Mouse (Mus musculus) T-helper 1 cell (primary cell): ENCODE results near the gene Dbt.

Experiments
- in situ Hi-C: fragments of 300-600 bp; cut with MboI, MseI; formaldehyde crosslinking; loops from one replicate; pipeline ENCODE4 v1.15.1; 2025; ENCODE audit warnings: high pct_unique_total_duplicates

Dbt gene

DNA sequence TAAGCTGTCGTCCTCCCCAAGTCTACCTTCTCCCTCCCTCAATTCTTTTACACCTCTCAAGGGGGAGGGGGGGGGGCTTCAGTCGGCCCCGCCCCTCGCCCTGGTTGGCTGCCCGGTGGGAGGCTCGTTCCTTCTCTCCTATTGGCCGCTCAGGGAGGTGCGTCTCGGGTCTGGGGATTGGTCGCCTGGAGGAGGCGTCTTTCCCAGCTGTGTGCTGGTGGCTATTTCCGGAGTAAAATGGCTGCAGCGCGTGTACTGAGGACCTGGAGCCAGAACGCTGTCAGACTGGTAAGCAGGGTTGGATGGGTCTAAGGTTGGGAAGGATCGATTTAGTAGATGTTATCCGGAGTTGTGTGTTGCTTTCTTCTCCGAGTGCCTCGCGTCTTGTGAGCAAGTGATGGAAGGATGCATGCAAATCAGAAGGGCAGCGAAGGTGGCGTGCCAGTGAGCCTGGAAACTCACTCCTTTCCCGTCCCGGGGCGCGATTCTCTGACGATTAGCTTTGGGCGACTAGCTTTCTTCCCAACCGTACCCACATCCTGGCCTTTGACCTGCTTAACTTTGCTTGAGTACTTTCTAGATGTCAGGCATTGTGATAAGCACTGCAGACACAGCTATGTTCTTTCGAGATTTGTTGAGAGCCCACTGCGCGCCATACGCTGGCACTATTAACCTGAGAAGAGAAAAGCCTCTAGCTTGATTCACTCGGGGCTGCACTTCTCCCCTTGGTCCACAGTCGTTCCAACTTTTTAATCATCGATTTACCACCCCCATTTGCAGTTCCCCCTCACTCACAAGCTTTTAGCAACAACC lies at the start of gene Dbt:
TSS of gene Dbt (plus strand) at position 167 of the 813 bp plus-strand sequence.
- in situ Hi-C loops: no loop called here

DNA sequence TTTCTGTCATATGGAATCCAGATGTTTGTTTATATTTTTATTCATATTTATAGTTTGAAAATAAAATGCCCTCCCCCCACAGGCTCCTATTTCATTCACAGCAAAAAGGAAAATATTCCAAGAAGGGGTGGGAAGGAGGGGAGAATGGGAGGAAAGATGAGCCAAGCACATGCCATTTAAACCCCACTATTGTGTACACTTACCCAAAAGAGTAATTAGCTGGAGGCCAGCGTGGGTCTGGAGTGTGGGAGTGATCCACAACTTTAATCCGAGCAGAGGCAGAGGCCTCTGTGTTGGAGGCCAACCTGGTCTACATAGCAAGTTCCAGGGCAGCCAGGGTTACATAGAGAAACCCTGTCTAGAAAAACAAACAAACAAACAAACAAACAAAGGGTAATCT lies 48.6 kb upstream of the Dbt start:
- in situ Hi-C loops: no loop called here

DNA sequence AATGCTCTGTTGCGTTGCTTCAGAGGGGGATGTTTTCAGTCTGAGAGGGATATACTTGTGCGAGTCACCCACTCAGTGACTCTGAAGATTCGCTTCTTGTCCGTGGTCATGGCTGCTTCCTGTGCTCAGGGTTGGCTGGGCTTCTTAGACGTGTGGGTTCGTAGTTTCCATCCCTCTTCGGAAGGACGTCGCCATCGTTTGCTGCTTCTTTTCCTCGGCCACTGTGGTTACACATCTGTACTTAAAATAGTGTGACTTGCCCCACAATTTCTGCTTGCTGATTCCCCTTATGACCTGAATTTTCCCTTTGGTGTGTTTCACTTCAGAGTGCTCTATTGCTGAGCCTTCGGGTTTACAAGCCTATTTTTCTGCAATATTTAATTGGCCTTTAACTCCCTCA lies 47.2 kb upstream of the Dbt start:
- in situ Hi-C loops: loop anchor here (5.0 kb wide), 1 partner anchor 43 kb away; the partner anchor contains the start of gene Cdc14a

DNA sequence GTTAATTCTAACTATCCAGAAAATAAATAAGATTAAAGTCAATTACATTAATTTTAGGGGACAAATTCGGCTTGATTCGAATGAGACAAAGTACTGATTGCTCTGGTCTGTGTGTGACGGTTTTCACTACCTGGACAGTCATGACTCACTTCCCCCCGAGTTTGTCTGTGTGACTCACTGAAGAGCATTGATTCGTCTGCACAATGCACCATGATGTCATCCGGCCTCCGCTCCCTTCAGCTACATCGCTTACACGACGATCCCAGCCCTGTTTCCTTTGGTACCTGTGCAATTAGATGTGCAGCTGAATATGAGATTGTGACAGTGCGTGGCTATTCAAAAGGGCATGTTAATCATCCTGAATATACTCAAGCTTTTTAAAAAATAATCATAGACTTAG lies 38.3 kb upstream of the Dbt start:
- in situ Hi-C loops: no loop called here

DNA sequence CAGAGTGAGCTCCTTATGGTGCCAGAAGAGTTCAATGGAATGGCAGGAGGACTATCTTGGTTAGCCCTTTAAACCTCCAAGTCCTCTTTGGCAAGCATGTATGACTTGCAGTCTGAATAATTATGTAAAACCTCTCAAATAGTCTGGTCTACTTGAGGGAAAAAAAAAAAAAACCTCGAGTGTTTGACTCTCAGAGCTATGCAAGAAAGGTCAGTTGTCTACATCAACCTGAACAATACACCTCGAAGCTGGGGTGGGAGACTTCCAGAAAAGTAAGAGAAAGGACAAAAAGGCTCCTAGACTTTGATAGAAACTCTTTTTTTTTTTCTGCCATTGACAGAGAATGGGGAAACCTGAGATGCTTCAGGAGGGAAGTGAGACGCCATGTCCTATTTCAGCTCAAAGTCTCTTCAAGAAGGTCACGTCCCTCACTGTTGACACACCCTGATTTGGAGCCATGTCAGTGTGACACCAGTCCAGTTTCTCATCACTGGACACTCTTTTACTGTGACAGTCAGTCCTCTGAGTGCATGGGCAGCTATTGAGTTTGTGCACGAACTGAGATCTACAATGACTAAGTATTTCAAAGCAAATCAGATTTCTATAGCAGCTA lies 36.1 kb upstream of the Dbt start:
- in situ Hi-C loops: no loop called here

DNA sequence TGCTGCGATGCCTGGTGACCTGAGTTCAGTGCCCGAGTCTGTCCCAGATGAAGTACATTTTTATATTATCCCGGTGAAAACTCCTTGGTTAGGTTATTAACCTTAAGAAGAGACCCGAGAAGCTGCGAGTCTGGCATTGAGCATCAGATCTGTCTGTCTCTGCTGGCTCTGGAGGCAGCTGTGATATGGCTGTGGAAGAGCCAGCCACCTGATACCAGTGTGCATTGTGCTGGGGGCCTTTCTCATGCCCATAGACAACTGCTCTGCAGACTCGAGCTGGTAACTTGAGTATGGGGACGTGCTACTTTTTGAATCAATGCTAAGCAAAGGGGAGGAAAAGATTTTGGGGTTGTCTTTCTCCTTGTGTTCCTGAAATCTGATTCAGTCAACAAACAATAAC lies 35.5 kb upstream of the Dbt start:
- in situ Hi-C loops: no loop called here

DNA sequence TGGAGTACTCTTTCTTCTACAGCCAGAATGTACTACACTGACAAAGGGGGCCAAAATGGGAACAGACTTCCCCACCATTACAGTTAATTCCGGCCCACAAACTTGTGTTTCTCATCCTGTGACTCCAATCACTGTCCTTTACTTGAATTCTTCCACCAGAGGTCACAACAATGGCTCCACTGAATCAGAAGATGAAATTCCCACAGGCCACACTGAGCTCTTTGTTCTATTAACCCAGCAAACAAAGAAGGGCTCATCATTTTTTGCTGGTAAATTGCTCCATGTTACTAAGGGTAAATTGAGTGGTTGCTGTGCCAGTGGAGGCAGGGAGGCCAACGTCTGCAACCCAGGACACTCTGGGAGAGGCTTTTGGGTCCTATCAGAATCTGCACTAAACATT lies 32.8 kb upstream of the Dbt start:
- in situ Hi-C loops: no loop called here

DNA sequence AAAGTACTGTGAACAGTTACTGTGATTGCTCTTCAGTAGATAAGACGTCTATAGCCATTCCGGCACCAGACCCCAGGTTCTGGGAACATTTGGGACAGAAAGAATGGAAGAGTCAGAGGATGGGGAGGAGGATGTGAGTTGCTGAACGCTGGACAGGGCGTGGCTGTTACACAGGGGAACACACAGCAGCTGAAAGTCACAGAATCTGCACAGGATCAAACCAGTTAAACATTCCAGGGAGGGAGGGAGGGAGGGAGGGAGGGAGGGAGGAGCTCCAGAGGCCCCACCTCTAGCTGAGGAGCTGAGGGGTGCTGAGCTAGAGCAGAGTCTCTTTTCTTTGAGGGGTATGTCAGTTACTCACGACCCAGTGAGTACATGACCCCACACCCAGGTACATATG lies 31.9 kb upstream of the Dbt start:
- in situ Hi-C loops: no loop called here

DNA sequence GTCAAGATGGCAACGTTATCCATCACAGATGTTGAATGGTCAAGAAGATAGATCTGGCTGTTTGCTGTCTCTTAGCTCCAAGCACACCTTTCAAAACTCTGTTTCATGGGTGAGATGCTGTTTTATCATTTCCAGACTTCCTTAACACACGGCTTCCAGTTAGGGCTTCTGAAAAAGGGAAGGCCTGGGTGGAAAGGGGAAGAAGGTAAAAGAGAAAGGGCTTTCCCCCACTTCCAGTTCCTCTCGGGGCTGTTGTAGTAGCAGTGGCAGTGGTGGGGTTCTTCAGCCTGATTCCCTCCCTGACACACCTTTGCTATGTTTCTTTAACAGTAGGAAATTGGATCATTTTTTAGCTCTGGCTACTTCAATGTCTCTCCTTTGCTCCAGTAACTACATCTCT lies 30.1 kb upstream of the Dbt start:
- in situ Hi-C loops: no loop called here

DNA sequence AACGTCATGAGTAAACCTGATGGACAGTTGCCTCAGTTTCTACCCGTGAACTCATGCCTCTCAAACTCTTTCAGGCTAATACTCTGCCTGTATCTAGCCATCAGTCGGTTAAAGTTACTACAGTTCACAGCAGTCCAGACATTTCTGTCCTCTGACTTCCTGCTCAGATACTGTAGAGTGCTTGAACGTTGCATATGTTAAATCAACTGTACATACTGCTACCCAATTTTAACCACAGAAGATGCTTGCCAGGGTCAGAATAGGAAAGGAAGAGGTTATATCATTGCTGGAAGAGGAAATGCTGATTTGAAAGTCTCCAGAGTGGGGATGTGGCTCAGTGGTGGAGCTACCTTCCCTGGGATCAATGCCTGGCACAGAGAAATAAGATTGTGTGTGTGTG lies 29.6 kb upstream of the Dbt start:
- in situ Hi-C loops: no loop called here

DNA sequence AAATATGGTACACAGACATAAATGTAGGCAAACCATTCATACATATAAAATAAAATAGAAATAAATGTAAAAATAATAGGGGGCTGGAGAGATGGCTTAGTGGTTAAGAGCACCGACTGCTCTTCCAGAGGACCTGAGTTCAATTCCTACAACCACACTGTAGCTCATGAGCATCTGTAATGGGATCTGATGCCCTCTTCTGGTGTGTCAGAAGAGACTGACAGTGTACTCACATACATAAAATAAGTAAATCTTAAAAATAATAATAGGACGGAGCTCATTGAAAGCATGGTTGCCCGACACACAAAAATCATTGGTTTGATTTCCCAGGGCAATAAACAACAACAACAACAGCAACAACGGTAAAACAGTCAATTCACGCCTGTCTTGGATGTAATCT lies 21.9 kb upstream of the Dbt start:
- in situ Hi-C loops: no loop called here

DNA sequence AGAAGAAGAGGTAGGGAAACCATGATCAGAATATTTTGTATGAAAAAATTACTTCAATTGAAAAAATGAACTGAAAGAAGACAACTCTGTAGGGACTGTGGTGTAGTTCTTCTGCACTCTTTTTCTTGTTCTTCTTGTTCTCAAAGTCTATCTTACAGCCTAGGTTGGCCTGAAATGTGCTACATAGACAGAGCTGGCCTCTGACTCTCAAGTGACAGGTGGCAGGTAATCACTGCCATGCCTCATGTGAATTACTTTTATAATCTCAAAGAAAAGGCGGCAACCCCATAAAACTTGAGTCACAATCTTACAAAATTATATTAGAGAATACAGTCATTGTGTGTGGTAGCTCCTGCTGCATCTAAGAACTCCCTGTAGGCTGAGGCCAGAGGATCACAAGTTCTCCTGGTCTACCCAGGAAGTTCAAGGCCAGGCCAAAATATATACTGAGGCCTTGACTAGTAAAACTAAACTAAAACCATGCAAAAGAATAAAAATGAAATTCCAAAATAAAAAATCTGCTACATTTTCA lies 20.9 kb upstream of the Dbt start:
- in situ Hi-C loops: no loop called here

DNA sequence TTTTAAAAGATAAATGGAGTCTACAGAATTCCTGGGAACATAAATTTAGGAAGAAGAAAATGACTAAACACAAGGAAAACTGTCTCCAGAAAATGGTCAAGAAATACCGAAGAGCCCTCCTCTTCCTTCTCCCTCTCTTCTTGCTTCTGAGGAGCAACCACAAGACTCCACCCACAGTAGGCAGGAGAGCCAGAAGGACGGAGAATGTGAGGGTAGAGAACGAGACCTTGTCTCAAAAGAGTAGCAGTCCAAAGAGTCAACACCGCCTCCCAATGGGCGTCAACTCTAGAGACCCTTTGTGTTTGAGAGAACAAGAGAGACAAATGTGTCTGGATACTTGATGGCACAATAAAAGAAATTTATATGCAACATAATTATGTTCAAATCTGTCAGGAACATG lies 19.2 kb upstream of the Dbt start:
- in situ Hi-C loops: no loop called here

DNA sequence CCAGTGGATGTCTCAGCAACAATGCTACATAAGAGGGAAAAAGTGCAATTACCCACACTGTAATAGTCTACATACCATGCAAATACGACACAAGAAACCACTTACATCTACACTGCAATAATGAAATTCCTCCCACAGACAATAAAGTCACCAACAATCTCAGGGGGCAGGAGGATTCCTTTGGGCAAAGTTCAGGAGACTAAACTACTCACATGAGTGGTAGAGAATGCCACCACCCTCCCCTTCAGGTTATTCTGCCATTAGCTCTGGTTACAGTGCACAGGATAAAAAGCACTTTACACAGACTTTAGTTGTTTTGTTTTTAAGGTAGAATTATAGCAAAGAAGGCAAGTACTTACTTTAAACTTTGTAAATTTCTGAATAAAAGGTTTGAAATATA lies 17.2 kb upstream of the Dbt start:
- in situ Hi-C loops: no loop called here

DNA sequence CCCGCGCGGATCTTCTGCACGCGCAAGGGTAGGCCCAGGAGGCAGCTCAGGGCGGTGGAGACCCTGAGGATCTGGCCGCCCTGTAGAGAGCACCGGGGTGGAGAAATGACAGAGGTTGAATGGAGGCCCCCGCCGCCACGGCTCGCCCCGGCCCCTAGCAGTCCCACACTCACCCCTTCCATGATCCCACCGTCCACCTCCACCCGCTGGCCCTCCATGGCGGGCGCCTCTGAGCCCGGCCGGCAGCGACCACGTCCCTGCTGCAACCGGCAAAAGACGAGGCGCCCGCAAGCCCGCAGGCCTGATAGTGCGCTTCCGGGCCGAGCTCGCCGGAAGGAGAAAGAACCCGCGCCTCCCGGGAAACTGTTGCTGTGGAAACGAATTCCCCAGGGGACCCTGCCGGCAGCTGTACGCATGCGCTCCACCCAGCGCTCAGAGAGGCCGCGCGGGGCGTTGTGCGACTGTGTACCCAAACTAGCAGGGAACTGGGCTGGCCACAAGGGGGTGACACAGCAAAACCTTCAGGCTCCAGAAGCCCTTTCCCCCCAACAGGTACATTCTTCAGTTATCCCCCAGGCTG lies 5.0 kb upstream of the Dbt start, which contains the start of gene Rtca:
TSS of gene Rtca (minus strand) at position 437 of the 580 bp plus-strand sequence.
- in situ Hi-C loops: no loop called here

DNA sequence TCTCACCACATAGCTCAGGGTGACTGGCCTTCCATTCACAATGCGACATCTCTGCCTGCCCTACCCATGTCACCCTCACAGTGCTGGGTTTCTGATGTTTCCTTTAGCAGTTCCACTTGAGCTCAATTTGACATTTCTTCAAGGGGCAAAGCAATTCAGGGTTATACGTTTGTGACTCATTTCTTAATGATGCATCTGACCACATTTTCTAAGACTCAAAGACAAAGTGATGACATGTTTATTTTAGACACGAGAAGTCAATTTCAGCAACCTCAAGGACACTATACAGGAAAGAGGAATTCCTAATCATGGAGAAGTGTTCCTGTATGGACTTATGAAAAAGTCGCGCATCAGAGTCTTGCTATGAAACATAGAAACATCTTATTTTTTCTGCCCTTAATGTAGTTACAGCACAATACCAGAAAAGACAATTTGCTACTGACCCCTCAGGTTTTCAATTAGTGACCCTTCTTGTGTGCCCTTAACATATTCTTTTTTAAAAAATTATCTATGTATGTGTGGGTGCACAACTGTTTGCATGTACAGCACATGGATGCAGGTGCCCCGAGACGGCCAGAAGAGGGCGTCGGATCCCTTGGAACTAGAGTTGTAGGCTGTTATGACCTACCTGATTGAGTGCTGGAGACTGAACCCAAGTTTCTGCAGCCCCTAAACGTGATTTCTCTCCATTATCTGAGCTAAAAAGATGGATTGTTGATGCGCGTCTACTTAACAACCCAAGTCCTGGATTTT lies 543 bp upstream of the Dbt start:
- in situ Hi-C loops: no loop called here

DNA sequence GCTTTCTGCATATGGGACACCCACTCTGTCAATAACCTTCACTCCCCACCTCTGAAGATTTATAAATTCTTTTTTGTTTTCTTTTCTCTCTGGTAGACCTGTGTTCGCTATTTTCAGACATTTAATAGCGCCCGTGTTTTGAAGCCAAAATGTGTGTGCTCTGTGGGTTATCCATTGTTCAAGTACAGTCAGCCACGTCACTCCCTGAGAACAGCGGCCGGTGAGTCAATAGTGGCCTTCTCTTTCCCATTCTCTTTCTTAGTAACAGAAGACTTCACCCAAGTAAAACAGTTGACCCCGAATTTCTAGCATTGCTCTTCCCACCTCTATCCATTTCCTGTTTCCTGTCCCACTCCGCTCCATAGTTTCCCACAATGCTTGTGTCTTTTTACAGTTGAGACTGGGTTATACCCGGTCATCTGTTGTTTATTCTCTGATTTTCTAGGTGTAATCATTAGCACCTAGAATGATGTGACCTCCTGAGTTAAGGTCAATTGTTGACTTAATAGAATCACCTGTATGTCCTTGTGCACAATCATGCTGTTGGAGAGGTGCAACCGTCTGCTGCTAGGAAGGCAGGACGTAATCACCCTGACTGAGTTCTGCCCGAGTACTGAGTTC lies 7.4 kb downstream of the Dbt start:
- in situ Hi-C loops: loop anchor here (5.0 kb wide), 1 partner anchor 57 kb away; no protein-coding TSS in a partner anchor

DNA sequence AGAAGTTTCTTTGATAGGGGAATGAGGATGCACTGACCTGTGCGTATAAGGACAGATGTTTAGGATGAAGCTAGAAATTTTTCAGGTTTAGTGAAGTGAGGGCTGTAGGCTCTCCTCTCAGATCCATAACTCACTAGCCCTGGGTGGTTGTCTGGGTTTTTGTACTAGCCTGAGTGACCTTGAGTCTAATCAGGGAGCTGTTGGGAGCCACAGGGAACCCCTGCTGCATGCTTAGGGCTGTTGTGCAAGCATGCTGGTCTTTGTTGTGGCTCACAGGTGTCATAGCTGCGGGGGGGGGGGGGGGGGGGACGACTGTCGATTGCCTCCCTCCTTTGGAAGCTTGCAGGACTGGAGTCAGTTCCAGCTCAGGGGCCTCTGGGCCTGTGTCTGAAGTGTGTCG lies 16.9 kb downstream of the Dbt start:
- in situ Hi-C loops: no loop called here

DNA sequence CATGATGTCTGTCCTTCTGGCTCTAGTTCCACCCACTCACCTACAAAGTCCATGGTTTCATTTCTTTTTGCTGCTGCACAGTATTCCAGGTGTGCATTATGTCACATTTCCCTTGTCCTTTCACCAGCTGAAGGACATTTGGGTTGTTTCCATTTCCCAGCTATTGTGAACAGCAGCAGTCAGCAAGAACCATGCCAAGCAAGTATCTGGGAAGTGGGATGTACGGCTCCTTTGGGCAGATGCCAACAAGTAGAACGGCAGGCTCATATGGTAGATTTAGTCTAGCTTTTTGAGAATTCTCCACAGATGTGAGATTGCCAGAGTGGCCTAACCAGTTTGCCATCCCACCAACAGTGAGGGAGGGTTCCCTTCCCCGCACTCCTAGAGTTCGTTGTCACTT lies 18.0 kb downstream of the Dbt start:
- in situ Hi-C loops: no loop called here

DNA sequence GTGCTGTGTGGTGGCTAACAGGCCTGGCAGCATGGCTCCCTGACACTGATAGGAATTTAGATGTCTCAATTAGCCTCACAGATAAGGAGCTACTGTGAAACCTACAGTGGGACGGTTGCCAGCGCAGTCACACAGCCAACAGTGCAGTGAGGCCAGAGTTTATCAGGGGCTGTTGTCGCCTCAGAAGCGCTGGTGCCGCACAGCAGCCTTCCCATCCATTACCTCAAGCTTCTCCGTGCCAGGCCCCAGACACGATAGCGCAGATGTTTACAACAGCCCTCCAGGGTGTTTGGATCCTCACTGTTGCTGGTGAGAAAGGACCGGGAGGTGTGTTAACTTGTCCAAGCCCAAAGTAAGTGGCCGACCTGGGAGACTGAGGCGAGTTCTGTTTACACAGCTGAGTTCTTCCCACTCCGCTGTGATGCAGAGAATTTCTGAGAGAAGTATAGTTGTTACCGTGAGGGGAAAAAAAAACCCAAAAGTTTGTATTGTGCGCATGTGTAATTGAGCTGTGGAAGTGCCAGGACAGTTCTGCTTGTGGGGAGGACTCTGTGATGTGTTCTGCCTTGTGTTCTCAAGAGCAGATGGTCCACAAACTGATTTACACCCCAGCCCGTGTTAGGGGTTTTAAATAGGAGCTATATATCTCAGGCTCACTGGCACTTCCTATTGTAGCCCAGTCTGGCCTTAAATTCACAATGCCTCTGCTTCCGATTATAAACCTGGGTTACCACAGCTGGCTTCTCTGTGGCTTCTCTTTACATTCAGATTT lies 23.7 kb downstream of the Dbt start:
- in situ Hi-C loops: no loop called here

DNA sequence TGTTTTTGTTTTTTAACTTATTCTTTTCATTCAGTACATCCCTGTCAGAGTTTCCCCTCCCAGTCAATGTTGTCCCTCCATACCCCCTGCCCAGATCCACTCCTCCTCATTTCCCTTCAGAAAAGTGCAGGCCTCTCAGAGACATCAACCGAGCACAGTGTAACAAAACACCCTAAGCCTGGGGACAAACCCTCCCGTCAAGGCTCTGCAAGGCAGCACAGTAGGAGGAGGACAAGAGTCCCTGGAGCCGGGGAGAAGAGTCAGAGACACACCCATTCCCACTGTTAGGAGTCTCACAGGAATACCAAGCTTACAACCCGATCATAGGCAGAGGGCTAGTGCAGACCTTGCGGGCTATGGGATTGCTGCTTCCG lies 24.3 kb downstream of the Dbt start:
- in situ Hi-C loops: no loop called here
